Mouse (Mus musculus): ENCODE data around the gene Trim10. TPM values are rescaled to one million over a fixed set of nuclear protein-coding genes. Genes with fewer than 3 reads are reported as not detected.
"Not testable (repeated sequence)": the region's sequence is repeated elsewhere in the genome, so short reads cannot be mapped to it uniquely, and the experiment has no call there.

Gene Trim10
- polyA plus RNA-seq, 3 experiments from 2014 or later = not detected

DNA sequence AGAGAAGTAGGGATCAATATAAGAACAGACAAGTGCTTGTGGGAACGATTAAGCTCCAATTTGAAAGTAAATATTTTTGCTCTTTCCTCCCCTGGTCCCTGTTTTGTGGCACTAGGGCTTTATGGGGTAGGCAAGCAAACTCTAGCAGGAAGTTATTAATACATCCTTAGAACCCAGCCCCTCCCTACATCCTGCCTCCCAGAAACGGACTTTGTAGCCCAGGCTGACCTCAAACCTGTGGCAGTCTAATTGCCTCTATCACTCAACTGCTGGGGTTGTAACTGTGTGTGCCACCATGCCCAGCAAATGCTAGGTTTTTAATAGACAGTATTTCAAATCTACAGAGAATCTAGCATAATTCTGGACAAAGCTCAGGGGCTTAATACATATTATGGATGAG lies 7.7 kb upstream of the Trim10 start:
- no peak for ATAC-seq

DNA sequence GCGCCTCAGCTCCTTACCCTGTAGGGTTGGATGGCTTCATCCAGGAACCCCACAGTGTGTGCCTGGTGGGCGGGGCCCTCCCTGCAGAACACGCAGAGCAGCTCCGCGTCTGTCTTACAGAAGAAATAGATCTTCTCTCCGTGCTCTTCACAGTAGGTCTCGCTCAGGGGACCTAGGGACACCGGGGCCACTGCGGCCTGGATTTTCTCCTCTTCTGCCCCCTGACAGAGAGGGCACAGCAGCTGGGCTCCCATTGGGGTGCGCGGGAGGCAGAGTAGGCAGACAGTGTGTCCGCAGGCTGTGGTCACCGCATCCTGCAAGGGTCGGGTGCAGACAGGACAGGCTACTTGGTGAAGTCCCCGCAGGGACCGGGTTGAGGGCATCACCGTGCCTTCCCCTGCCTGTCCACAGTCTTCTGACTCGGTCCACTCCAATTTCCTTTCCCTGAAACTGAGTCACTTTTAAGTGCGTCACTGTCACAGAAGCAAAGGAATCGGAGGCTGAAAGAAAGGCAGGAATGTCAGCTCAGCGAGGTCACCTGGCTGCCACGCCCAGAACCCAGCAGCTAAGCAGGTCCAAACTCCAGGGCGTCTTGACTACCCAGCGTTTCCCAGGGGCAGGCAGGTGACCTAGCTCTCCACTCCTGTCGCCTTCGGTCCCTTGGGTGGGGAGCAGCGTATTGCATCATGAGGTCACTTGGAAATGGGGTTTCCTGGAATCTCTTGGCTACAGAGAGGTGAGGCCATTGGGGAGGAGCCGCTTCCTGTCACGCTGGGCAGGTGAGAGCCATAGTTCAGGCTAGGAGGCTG lies 2.5 kb upstream of the Trim10 start, which contains the start of gene Trim15:
TSS of gene Trim15 (minus strand) at position 492 of the 809 bp plus-strand sequence.
- ATAC-seq = no peak

DNA sequence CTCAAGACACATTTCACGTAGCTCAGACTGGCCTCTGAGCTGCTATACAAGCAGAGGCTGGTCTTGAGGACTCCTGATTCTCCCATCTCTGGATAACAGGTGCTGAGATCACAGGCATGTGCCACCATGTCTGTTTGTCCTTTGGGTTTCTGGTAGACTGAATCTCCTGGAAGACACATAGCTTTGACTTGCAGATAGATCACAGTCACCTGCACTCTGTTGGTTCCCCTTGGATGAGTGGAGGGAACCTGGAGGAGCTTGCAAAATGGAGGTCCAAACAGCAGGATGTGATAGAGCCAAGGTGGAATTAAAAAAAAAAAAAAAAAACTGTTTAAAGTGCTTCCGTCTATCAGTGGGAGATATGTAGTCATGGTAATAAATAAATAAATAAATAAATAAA lies 538 bp upstream of the Trim10 start:
- no peak for ATAC-seq

DNA sequence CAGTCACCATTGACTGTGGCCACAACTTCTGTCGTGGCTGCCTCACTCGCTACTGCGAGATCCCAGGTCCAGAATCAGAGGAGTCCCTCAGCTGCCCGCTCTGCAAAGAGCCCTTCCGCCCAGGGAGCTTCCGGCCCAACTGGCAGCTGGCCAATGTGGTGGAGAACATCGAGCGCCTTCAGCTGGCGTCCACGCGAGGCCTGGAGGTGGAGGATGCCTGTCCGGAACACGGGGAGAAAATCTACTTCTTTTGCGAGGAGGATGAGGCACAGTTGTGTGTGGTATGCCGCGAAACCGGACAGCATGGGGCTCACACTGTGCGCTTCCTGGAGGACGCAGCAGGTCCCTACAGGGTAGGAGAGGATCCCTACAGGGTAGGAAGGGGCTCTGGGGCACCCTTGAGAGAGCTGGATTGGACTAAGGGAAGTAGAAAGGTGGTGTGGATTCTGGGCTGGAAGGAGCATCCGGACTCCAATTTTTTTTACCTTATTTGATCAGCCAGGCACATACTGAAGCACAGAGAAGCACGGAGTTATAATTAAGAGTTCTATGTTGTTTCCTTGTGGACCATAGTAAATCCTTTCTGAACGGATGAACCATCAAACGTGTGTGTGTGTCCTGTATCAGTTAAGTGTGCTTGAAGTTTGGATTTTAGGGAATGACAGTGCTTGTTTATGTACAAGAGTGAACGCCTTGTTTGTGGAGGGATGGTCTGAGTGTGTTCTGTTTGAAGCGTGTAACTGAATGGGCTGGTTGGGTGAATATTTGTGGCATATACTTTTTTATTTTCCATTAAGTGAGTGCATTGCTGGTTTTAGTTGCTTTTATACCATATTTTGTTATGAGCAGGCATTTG lies 809 bp downstream of the Trim10 start:
- ATAC-seq = no peak

DNA sequence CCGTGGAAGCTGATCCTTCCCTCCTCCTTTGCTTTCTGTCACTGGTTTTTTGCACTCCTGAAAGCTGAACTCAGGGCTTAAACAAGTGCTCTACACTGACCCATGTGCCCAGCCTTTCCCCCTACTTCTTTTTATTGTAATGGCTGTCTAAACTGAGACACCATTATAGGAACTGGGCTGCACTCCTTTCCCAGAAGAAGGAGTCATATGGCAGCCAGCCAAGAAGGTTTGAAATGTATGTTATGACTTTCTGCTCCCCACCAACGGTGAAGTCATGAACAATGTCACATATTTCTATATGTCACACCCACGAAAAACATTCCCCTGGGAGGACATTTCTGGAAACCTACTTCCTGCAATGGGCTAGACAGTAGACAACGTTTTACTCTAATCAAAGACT lies 5.3 kb downstream of the Trim10 start:
- no peak for ATAC-seq

DNA sequence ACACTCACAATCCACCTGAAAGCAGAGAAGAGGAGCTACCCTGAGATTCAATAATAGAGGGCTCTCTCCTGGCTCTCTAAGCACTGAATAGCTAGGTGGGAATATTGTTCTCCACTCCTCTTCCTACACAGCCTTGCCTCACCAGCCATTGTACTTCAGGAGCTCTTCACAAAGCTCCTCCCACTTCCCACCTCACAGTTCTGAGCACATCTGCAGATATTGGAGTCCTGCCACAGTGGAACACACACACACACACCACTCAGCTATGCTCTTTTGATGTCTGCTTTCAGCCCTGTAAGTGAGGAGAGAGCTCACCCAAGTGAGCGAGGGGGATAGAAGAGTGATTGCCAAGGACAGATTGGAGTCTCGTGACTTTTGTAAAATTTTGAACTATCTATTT lies 14.0 kb downstream of the Trim10 start:
- ATAC-seq = no peak

DNA sequence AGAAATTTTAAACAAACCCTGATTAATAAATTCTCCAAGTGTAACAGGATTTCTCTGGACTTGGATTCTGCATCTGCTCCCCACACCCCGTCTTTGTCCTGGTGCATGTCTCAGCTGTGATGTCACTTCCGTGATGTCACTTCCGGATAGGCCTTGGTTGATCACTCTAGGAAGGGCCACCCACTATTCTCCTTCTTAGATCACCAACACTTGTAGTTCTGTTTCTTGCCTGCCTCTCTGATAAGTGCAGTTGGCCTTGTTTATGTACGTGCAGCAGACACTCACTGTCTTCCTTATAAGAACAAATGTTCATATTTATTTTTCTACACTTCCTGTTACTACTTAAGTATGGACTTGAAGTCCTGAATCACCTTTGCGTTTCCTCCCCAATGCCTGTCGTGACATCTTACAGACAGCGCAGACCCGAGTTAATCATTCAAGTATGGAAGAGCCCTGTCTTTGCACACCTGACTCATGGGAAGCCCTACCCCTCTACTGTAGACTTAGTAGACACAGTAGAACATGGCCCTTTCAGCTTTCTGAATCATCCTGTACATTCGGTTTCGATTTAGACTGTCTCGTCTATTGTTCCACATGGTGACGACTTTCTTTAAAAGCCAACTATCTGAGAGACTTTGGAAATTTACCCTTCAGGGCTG lies 15.9 kb downstream of the Trim10 start:
- ATAC-seq = no peak

DNA sequence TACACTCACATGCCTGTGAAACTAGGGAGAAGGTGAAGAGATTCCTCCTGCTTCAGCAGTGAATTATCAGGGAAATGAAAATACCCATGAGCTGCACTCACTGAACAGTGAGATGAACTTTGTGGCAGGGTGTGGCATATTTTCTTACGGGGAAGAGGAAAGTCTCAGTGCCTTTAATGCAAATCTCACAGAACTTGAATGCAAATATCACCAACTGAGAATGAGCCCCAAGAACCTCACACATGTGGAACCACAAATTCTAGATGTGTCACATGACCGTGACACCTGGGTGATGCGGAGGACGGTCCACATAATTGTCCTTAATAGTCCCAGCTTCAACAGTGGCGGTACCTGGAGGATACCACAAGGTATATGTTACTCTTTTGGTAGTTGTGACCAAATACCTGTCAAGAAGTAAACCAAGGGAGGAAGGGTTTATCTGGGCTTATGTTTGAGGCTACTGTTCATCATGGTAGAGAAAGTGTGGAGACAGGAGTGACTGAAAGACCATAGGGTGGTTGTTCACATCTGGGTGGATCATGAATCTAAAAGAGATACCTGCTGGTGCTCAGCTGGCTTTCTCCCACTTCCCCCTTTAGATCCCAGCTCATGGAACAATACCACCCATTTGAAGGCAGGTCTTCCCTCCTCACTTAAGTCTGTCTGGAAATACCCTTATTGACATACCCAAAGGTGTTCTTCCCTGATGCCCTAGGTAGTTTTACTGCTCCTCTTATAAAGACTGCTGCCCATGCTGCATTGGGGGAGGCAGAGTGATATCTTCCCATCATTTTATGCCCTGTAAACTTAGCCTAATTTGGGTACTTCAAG lies 20.9 kb downstream of the Trim10 start, which contains the start of gene Trim40:
TSS of gene Trim40 (minus strand) at position 51 of the 831 bp plus-strand sequence.
- no peak for ATAC-seq

DNA sequence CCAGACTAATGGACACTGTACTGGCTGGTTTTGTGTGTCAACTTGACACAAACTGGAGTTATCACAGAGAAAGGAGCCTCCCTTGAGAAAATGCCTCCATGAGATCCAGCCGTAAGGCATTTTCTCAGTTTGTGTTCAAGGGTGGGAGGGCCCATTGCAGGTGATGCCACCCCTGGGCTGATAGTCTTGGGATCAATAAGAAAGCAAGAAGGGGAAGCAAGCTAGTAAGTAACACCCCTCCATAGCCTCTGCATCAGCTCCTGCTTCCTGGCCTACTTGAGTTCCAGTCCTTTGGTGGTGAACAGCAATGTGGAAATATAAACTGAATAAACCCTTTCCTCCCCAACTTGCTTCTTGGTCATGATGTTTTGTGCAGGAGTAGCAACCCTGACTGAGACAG lies 22.1 kb downstream of the Trim10 start:
- ATAC-seq = not testable (repeated sequence)

DNA sequence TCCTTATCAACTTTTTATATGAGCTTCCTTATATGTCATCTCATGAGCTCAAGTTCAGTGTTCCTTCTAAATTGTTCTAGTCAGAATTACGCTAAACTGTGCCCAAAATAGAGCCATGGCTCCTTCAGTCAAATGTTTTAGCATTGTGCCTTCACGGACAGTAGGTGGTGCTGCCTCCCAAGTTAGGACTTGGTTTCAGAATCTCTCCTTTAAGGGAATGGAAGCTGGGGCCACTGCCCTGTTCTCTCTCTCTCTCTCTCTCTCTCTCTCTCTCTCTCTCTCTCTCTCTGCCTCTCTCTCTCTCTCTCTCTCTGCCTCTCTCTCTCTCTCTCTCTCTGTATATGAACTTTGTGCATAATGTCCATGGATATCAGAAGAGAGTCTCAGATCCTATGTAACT lies 23.0 kb downstream of the Trim10 start:
- ATAC-seq = peak; percentile 74

DNA sequence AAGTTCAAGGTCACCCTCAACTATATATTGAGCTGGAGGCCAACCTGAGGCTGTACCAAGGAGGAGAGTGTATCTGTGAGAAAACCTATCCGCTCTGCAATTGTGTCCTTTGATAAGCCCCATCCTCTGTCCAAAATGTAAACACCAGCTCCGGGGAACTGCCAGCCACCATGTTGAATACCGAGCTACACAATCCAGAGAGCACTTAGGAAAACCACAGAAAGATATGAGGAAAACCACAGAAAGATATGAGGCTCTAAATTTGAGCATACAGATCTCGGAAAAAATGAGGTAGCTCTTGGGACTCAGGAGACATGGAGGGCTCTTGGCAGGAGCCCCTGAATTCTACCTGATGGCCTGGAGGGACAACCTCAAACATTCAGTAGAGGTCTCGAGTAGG lies 24.0 kb downstream of the Trim10 start:
- no peak for ATAC-seq

DNA sequence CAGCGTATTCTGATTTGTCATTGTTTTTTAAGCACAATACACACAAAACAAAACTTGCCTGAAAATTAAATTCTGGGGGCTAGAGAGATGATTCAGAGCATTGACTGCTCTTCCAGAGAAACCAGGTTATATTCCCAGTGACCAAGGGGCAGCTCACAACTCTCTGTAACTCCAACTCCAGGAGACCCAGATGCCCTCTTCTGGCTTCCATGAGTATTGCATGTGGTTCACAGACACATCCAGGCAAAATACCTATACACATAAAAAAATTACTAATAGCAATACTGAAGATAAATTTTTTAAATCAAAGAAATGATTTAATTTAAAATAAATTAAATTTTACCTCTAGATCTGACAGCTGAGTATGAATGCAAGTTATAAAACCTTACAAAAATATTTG lies 27.2 kb downstream of the Trim10 start:
- no peak for ATAC-seq

DNA sequence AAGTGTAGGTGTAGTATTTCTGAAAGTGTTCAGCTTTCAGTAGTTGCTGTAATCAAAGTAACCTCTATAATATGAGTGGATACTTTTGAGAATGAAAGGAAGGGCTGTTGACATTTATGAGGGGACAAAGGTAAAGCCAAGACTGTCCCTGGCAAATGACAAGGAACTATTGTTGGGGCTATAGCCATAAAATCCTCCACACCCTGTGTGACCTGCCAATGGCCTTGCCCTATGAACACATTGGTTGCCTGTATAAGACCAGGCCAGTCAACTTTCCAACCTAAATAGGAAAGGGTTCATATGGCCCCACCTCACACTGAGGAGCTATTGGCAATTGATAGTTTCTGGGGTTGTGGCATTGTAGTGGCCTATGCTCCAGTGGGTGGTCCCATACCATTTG lies 27.7 kb downstream of the Trim10 start:
- ATAC-seq = no peak

DNA sequence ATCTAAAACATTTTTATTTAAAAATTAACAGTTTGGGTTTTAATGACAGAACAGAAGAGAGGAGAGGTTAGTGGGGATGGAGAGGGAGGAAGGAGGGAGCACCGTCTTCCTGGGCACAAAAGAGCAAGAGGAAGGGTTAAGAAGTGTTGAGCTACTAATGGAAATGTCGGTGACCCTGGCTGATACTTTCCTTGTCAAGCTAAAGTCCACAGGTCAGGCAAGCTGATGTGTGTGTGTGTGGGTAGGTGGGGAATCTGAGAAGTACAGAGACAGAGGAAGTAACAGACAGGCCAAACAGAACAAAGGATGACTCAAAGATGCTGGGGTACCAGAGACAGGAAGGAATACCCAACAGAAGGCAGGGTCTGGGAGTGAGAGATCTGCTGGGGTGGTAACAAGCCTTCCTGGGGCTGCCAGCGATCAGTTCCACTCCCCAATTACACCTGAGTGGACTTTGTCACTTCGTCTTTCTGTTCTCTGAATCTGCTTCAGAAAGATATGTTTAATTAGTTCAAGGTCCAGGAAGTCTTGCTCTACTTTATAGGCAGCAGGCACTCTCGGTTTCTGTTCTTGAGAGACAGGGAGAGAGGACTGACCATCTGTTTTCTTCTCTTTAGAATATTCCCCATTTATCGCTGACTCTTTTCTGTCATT lies 28.3 kb downstream of the Trim10 start, which contains the start of gene Trim31:
TSS of gene Trim31 (plus strand) at position 567 of the 654 bp plus-strand sequence.
- no peak for ATAC-seq

DNA sequence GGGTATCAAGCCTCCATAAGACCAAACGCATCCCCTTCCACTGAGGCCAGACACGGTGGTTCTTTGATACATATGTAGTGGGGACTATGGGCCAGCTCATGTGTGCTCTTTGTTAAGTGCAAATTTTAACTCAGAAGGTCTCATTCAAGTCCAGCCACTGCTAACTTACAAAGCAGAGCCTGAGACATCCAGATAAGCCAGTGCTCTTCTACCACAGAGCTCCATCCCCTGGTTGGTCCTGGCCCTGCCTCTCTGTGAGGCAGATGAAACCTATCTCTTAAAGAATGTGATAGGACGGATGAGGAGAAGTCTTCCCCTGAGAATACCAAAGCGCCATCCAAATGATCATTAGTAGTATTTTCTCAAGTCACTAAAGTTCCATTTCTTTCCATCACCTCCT lies 30.0 kb downstream of the Trim10 start:
- ATAC-seq = no peak

DNA sequence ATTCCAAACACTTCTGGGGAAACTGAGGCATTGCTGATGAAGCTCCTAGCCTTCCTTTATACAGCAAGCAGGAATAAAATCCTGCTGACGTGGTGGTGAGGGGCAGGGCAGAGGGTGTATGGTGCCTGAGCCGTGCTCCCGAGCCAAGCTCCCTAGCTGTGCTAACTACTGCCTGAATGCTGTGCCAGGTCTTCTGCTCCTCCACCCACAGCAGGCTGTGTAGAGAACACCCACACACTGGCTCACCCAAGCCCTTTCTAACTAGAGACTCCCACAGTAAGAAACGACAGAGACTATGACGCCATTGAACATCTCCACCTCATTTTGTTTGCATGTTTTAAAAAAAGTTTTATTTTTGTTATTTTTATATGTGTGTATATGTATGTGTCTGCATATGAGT lies 30.6 kb downstream of the Trim10 start:
- no peak for ATAC-seq

DNA sequence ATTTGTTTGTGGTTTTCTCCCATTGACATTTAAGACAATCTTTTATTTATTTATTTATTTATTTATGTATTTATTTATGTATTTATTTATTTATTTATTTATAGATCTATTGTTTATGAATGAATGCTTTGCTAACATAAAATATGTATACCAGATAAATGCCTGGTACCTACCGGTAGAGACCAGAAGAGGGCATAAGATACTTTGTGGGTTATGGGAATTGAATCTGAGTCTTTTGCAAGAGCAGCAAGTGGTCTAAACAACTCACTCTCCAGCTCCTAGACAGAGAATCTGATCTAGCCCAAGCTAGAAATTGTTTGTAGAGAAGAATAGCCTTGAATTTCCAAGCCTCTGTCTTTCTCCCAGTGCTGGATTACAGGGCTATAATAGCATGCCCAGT lies 31.3 kb downstream of the Trim10 start:
- ATAC-seq = no peak

DNA sequence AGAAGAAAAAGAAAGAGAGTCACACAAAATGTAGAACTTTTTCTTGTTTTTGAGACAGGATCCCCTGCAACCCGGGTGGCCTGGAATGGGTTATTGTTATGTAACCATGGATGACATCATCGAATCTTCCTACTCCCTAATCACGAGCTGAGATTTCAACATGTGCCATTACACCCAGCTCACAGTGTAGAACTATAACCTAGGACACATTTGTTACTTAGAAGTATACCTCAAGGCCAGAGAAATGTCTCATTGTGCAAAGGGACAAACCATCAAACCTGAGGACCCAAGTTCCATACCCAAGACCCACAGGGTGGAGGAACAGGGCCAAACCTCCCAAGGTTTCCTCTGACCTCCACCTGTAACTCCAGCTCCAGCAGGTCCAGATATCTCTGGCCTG lies 34.3 kb downstream of the Trim10 start:
- ATAC-seq = no peak

DNA sequence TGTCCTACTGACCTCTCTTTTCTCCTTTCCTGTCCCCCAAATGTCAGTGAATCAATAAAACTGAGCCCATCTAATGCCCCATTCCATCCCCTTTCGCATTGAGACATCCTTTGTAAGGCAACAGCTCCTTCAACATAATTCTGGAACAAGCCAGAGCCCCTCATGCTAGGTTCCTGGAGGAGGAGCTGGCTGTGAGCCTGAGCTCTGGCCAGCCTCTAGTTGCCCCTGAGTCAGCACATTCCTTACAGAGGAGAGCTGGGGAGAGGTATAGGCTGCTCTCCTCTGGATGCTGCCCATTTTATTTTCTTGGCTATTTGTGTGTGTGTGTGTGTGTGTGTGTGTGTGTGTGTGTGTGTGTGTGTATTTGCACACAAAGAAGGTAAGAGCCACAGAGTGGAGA lies 38.9 kb downstream of the Trim10 start:
- no peak for ATAC-seq

DNA sequence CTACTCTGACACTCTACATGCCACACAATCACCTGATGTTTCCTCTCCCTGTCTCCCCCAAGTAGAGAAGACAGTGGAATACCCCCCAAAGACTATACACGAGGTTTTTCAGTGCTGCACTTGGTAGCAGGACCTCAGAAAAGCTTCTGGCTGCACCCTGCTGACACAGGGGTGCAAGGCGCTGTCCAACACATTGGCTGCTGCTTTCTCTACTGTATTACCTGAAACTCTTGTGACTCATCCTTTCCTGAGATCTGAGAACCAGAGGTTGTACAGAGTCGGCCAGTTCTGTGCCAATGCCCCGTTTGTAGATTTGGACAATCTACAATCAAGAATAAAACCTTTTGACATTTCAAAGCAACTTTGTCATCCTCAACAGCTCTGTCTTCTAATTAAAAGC lies 40.4 kb downstream of the Trim10 start:
- ATAC-seq = no peak

DNA sequence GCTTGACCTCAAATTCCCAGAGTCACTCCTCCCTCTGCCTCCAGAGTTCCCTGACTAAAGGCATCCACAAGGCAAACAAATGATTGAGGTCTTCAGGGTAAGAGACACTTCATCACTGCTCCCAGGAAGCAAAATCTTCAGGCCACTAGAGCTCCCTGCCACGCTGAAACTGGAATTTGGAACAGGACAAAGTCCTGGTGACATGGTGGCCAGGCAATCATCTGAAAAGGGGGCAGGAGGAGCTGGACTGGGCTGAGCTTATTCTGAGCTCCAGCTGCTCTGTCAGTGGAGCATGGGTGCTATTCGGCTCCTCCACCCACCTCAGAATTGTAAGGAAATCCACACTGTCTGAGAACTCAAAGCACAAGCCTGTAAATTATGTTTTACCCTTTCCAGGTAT lies 42.7 kb downstream of the Trim10 start:
- ATAC-seq = no peak

DNA sequence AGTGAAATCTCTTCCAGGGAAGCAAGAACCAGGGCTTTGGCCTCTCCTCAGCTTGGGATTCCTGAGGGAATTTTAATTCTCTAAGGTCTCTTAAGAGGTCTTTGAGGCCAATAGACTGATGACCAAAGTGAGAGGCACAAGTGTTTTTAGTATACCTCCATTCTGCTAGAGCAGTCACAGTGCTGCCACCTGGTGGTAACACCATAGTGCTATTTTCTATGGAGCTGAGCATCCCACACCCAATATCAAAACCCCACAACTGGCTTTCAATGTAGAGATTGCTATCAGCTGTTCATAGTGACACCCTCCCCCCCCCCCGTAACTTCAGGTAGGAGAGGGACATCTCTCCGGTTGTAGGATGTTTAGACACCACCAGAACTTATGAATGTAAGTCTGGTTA lies 44.7 kb downstream of the Trim10 start:
- ATAC-seq = peak; percentile 52
